Mouse (Mus musculus) liver, adult 10 weeks (tissue): ENCODE data around the gene Paox. TPM values are rescaled to one million over a fixed set of nuclear protein-coding genes. Genes with fewer than 3 reads are reported as not detected.

Source experiments
- polyA plus RNA-seq: library from polyadenylated mRNA; stranded (reverse); fragments of 350-450 nt; fragmentation: Illumina TruSeq; extraction: RNeasy Lipid Tissue Mini Kit (QIAGEN cat#74804); gene quantifications from one replicate; pipeline ENCODE4 v1.2.3, GENCODE M21; 2014; ENCODE audit warnings: low read depth, low replicate concordance

Paox gene
- polyA plus RNA-seq, result 26.3 TPM

GRCm38 (mm10) chr7:140115583-140116328 lies at the start of gene Paox:
Gene Paox (plus strand): TSS chr7:140115799.

GRCm38 (mm10) chr7:140082242-140082678 lies 33.3 kb upstream of the Paox start, which contains the start of gene Caly:
Gene Caly (minus strand): TSS chr7:140082548.

GRCm38 (mm10) chr7:140092924-140093528 lies 22.6 kb upstream of the Paox start, which contains the start of gene Prap1:
Gene Prap1 (plus strand): TSS chr7:140093395.

GRCm38 (mm10) chr7:140101993-140102860 lies 13.4 kb upstream of the Paox start, which contains the start of gene Fuom:
Gene Fuom (minus strand): TSS chr7:140102441.

GRCm38 (mm10) chr7:140116329-140117054 lies 893 bp downstream of the Paox start, which contains the start of gene Echs1:
Gene Echs1 (minus strand): TSS chr7:140116476.

GRCm38 (mm10) chr7:140137135-140138020 lies 21.8 kb downstream of the Paox start, which contains the start of gene Mtg1:
Gene Mtg1 (plus strand): TSS chr7:140137564.

GRCm38 (mm10) chr7:140154218-140154927 lies 38.8 kb downstream of the Paox start, which contains the start of gene Sprn:
Gene Sprn (minus strand): TSS chr7:140154877.

GRCm38 (mm10) chr7:140164664-140165063 lies 49.1 kb downstream of the Paox start, which contains the start of gene Olfr522:
Gene Olfr522 (minus strand): TSS chr7:140164764.

GRCm38 (mm10) chr7:140172936-140173335 lies 57.3 kb downstream of the Paox start, which contains the start of gene Olfr523:
Gene Olfr523 (plus strand): TSS chr7:140173217.

Other genes with a start within 250 kb of the Paox start
- not detected for gene Kndc1, start 221.1 kb upstream of the Paox start, polyA plus RNA-seq
- not detected for gene Utf1, start 172.0 kb upstream of the Paox start, polyA plus RNA-seq
- gene 6430531B16Rik, start 137.0 kb upstream of the Paox start, polyA plus RNA-seq, result not detected
- not detected for gene Adam8, start 123.2 kb upstream of the Paox start, polyA plus RNA-seq
- 5.6 TPM for gene Zfp511, start 79.4 kb upstream of the Paox start, polyA plus RNA-seq
- gene Tubgcp2, start 79.1 kb upstream of the Paox start, polyA plus RNA-seq, result 8.4 TPM
- gene Msx3, start 66.7 kb upstream of the Paox start, polyA plus RNA-seq, result not detected
- not detected for gene Caly, start 33.3 kb upstream of the Paox start, polyA plus RNA-seq
- not detected for gene Prap1, start 22.4 kb upstream of the Paox start, polyA plus RNA-seq
- 20.7 TPM for gene Fuom, start 13.4 kb upstream of the Paox start, polyA plus RNA-seq
- gene Echs1, start 677 bp downstream of the Paox start, polyA plus RNA-seq, result 196 TPM
- gene Mtg1, start 21.8 kb downstream of the Paox start, polyA plus RNA-seq, result 6.2 TPM
- gene Sprn, start 39.1 kb downstream of the Paox start, polyA plus RNA-seq, result 0.95 TPM
- gene Olfr522, start 49.0 kb downstream of the Paox start, polyA plus RNA-seq, result not detected
- gene Olfr523, start 57.4 kb downstream of the Paox start, polyA plus RNA-seq, result not detected
- gene Olfr524, start 90.2 kb downstream of the Paox start, polyA plus RNA-seq, result not detected
- gene Cd163l1, start 102.5 kb downstream of the Paox start, polyA plus RNA-seq, result not detected
- gene 5830411N06Rik, start 131.5 kb downstream of the Paox start, polyA plus RNA-seq, result not detected
- gene Olfr525, start 205.1 kb downstream of the Paox start, polyA plus RNA-seq, result not detected
- gene Olfr527, start 218.2 kb downstream of the Paox start, polyA plus RNA-seq, result not detected
- gene Olfr60, start 245.9 kb downstream of the Paox start, polyA plus RNA-seq, result not detected